Mouse (Mus musculus) forebrain, embryonic 12.5 days (tissue): ENCODE measurements around the gene Zc3h12a. TPM values are rescaled to one million over a fixed set of nuclear protein-coding genes. Genes with fewer than 3 reads are reported as not detected.

Source experiments
- ATAC-seq: fragments of 200-750 bp; cut with Nextera tagmentation; 2 replicates; pipeline ENCODE4 v1.8.0; 2017; ENCODE audit warnings: moderate TSS enrichment; ENCODE audit not compliant: low FRiP score
- H3K27ac ChIP-seq: fragments of 300-500 bp; sonication (generic); 2 replicates; pipeline ENCODE4 v1.5.1; 2016; ENCODE audit warnings: mild to moderate bottlenecking
- H3K27me3 ChIP-seq: fragments of 300-500 bp; sonication (generic); 2 replicates; pipeline ENCODE4 v1.6.1; 2016; ENCODE audit warnings: mild to moderate bottlenecking
- H3K36me3 ChIP-seq: fragments of 300-500 bp; sonication (generic); replicated peaks from 2 replicates; pipeline ENCODE4 v1.6.1; 2016; ENCODE audit warnings: mild to moderate bottlenecking
- H3K4me1 ChIP-seq: fragments of 300-500 bp; sonication (generic); 2 replicates; pipeline ENCODE4 v1.6.1; 2016
- H3K4me2 ChIP-seq: fragments of 300-500 bp; sonication (generic); 2 replicates; pipeline ENCODE4 v1.6.1; 2016; ENCODE audit warnings: mild to moderate bottlenecking, moderate library complexity
- H3K4me3 ChIP-seq: fragments of 300-500 bp; sonication (generic); replicated peaks from 2 replicates; pipeline ENCODE4 v1.5.1; 2016; ENCODE audit warnings: mild to moderate bottlenecking
- H3K9ac ChIP-seq: fragments of 300-500 bp; sonication (generic); 2 replicates; pipeline ENCODE4 v1.6.1; 2016; ENCODE audit warnings: mild to moderate bottlenecking
- H3K9me3 ChIP-seq: fragments of 300-500 bp; sonication (generic); 2 replicates; pipeline ENCODE4 v1.6.1; 2016
- WGBS: fragments of 180-500 bp; shearing (Covaris S2); methylation state at CpG from one replicate; pipeline ENCODE4 v1.1.7; 2016; 5-methylcytosine and 5-hydroxymethylcytosine counted together
- polyA plus RNA-seq: library from polyadenylated mRNA; unstranded; fragments of >200 nt; fragmentation: Nextera tagmentation; extraction: Ambion mirVana; gene quantifications from 2 replicates; pipeline ENCODE4 v1.2.1, GENCODE M21; 2016

Zc3h12a gene
- 0.18 and 0.23 TPM in 2 replicates for polyA plus RNA-seq

GRCm38 (mm10) chr4:125127305-125128084 is at the start of gene Zc3h12a:
Gene Zc3h12a (minus strand): TSS chr4:125127840.
- H3K4me1 ChIP-seq: peaks cover 21% of the 10 kb centered on the region
- ATAC-seq: peak; percentile 90
- WGBS: 2% methylated on average over 61 of the region's 62 CpGs
- no peak within 1 kb of the TSS for H3K27ac ChIP-seq
- H3K27me3 ChIP-seq: peaks cover 41% of the 10 kb centered on the region
- H3K4me2 ChIP-seq: peak within 1 kb of the TSS; percentile 97
- H3K4me3 ChIP-seq: peak within 1 kb of the TSS; percentile 68
- no peaks in the 10 kb centered on the region for H3K36me3 ChIP-seq
- H3K9ac ChIP-seq: peak within 1 kb of the TSS; percentile 53; the same call in 1 of the 2 replicates
- no peaks in the 10 kb centered on the region for H3K9me3 ChIP-seq

- no peak for ATAC-seq
- no peak overlapping the region for H3K4me3 ChIP-seq
- no peak overlapping the region for H3K27ac ChIP-seq
- no peaks in the 10 kb centered on the region for H3K9me3 ChIP-seq
- H3K4me2 ChIP-seq: no peak overlapping the region
- peaks cover 9% of the 10 kb centered on the region for H3K4me1 ChIP-seq
- no peak overlapping the region for H3K9ac ChIP-seq
- H3K27me3 ChIP-seq: peaks cover 19% of the 10 kb centered on the region
- no peaks in the 10 kb centered on the region for H3K36me3 ChIP-seq
- 64% methylated on average over 13 of the region's 13 CpGs for WGBS
These were observed 49.1 kb upstream of the Zc3h12a start for GRCm38 (mm10) chr4:125176639-125177165.

GRCm38 (mm10) chr4:125176190-125176589 is 48.5 kb upstream of the Zc3h12a start:
- ATAC-seq: no peak
- no peaks in the 10 kb centered on the region for H3K36me3 ChIP-seq
- no peak overlapping the region for H3K27ac ChIP-seq
- peaks cover 24% of the 10 kb centered on the region for H3K27me3 ChIP-seq
- H3K4me2 ChIP-seq: no peak overlapping the region
- H3K9ac ChIP-seq: no peak overlapping the region
- peaks cover 9% of the 10 kb centered on the region for H3K4me1 ChIP-seq
- H3K4me3 ChIP-seq: no peak overlapping the region
- H3K9me3 ChIP-seq: no peaks in the 10 kb centered on the region
- 91% methylated on average over 5 of the region's 5 CpGs for WGBS

- 77% methylated on average over 2 of the region's 2 CpGs for WGBS
- no peaks in the 10 kb centered on the region for H3K9me3 ChIP-seq
- no peak overlapping the region for H3K27ac ChIP-seq
- peaks cover 29% of the 10 kb centered on the region for H3K27me3 ChIP-seq
- H3K36me3 ChIP-seq: no peaks in the 10 kb centered on the region
- ATAC-seq: no peak
- peaks cover 9% of the 10 kb centered on the region for H3K4me1 ChIP-seq
- H3K4me3 ChIP-seq: no peak overlapping the region
- H3K9ac ChIP-seq: no peak overlapping the region
- no peak overlapping the region for H3K4me2 ChIP-seq
These were observed 48.0 kb upstream of the Zc3h12a start for GRCm38 (mm10) chr4:125175591-125175990.

- Histone ChIP-seq H3K9me3 (no peaks in the 10 kb centered on the region), H3K4me1 (peaks cover 15% of the 10 kb centered on the region), H3K4me3 (no peak overlapping the region), H3K4me2 (no peak overlapping the region), H3K27me3 (peaks cover 32% of the 10 kb centered on the region), H3K9ac (no peak overlapping the region), H3K36me3 (no peaks in the 10 kb centered on the region), H3K27ac (no peak overlapping the region)
- WGBS: 80% methylated on average over 5 of the region's 5 CpGs
- ATAC-seq: no peak
These were observed 47.0 kb upstream of the Zc3h12a start for GRCm38 (mm10) chr4:125174516-125175185.

GRCm38 (mm10) chr4:125173150-125173549 is 45.5 kb upstream of the Zc3h12a start:
- Histone ChIP-seq H3K4me1 (peaks cover 15% of the 10 kb centered on the region), H3K27me3 (peaks cover 32% of the 10 kb centered on the region), H3K4me2 (no peak overlapping the region), H3K9ac (no peak overlapping the region), H3K36me3 (no peaks in the 10 kb centered on the region), H3K27ac (no peak overlapping the region), H3K9me3 (no peaks in the 10 kb centered on the region), H3K4me3 (no peak overlapping the region)
- WGBS: 50% methylated on average over 5 of the region's 5 CpGs
- no peak for ATAC-seq

GRCm38 (mm10) chr4:125172736-125173135 is 45.1 kb upstream of the Zc3h12a start:
- no peak for ATAC-seq
- H3K27ac ChIP-seq: no peak overlapping the region
- 88% methylated on average over 13 of the region's 13 CpGs for WGBS
- no peaks in the 10 kb centered on the region for H3K9me3 ChIP-seq
- H3K36me3 ChIP-seq: no peaks in the 10 kb centered on the region
- H3K9ac ChIP-seq: no peak overlapping the region
- H3K4me3 ChIP-seq: no peak overlapping the region
- peaks cover 15% of the 10 kb centered on the region for H3K4me1 ChIP-seq
- H3K27me3 ChIP-seq: peaks cover 32% of the 10 kb centered on the region
- H3K4me2 ChIP-seq: no peak overlapping the region

GRCm38 (mm10) chr4:125167723-125168122 is 40.1 kb upstream of the Zc3h12a start:
- Histone ChIP-seq H3K9me3 (no peaks in the 10 kb centered on the region), H3K27ac (no peak overlapping the region), H3K4me1 (peaks cover 6% of the 10 kb centered on the region), H3K36me3 (no peaks in the 10 kb centered on the region), H3K4me3 (no peak overlapping the region), H3K9ac (no peak overlapping the region), H3K4me2 (no peak overlapping the region), H3K27me3 (peaks cover 33% of the 10 kb centered on the region)
- WGBS: 82% methylated on average over 1 of the region's 1 CpGs
- no peak for ATAC-seq

GRCm38 (mm10) chr4:125164861-125165260 is 37.2 kb upstream of the Zc3h12a start:
- no peaks in the 10 kb centered on the region for H3K9me3 ChIP-seq
- peaks cover 35% of the 10 kb centered on the region for H3K27me3 ChIP-seq
- H3K4me1 ChIP-seq: peaks cover 10% of the 10 kb centered on the region
- no peak for ATAC-seq
- H3K27ac ChIP-seq: no peak overlapping the region
- no peak overlapping the region for H3K9ac ChIP-seq
- WGBS: 85% methylated on average over 6 of the region's 6 CpGs
- H3K4me2 ChIP-seq: no peak overlapping the region
- H3K36me3 ChIP-seq: no peaks in the 10 kb centered on the region
- no peak overlapping the region for H3K4me3 ChIP-seq

GRCm38 (mm10) chr4:125162701-125163100 is 35.1 kb upstream of the Zc3h12a start:
- H3K27ac ChIP-seq: no peak overlapping the region
- H3K4me3 ChIP-seq: no peak overlapping the region
- H3K27me3 ChIP-seq: peaks cover 51% of the 10 kb centered on the region
- no peak overlapping the region for H3K4me2 ChIP-seq
- no peak for ATAC-seq
- H3K36me3 ChIP-seq: no peaks in the 10 kb centered on the region
- H3K9me3 ChIP-seq: no peaks in the 10 kb centered on the region
- peaks cover 9% of the 10 kb centered on the region for H3K4me1 ChIP-seq
- WGBS: 57% methylated on average over 7 of the region's 7 CpGs
- no peak overlapping the region for H3K9ac ChIP-seq

- H3K27me3 ChIP-seq: peaks cover 54% of the 10 kb centered on the region
- whole genome bisulfite sequencing: 47% methylated on average over 8 of the region's 8 CpGs
- no peak overlapping the region for H3K4me3 ChIP-seq
- no peaks in the 10 kb centered on the region for H3K9me3 ChIP-seq
- H3K36me3 ChIP-seq: no peaks in the 10 kb centered on the region
- no peak overlapping the region for H3K4me2 ChIP-seq
- H3K27ac ChIP-seq: no peak overlapping the region
- peaks cover 9% of the 10 kb centered on the region for H3K4me1 ChIP-seq
- ATAC-seq: no peak
- H3K9ac ChIP-seq: no peak overlapping the region
These were observed 33.8 kb upstream of the Zc3h12a start for GRCm38 (mm10) chr4:125161392-125161791.

- H3K27me3 ChIP-seq: peaks cover 54% of the 10 kb centered on the region
- WGBS: 75% methylated on average over 10 of the region's 10 CpGs
- H3K4me2 ChIP-seq: no peak overlapping the region
These were observed 33.3 kb upstream of the Zc3h12a start for GRCm38 (mm10) chr4:125160951-125161331.

More at GRCm38 (mm10) chr4:125160951-125161331, 33.3 kb upstream of the Zc3h12a start:
- H3K4me1 ChIP-seq: peaks cover 9% of the 10 kb centered on the region
- H3K9me3 ChIP-seq: no peaks in the 10 kb centered on the region
- no peak overlapping the region for H3K27ac ChIP-seq
- ATAC-seq: no peak
- H3K9ac ChIP-seq: no peak overlapping the region
- H3K4me3 ChIP-seq: no peak overlapping the region
- H3K36me3 ChIP-seq: no peaks in the 10 kb centered on the region
